Mouse (Mus musculus) retina, postnatal 7 days (tissue): ENCODE data around the gene Pdgfb.

ENCODE experiments used
- DNase-seq: peaks from one replicate; pipeline ENCODE4 v3.0.0-alpha.2; 2012; ENCODE audit warnings: low read depth, low spot score

Pdgfb gene

DNA sequence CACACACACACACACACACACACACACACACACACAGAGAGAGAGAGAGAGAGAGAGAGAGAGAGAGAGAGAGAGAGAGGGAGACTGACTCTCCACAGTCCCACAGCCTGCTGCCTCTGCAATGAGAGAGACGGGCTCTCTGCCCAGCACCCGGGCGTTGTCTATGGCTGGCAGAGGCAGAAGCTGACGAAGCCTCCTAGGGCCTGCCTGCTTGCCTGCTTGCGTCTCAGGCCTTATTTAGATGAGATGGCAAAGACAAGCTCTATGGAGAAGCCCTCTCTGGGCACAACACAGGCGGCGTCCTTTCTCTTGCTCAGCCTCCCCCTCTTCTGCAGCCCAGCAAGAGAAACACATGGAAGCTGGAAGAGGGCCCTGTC is 4.6 kb downstream of the Pdgfb start:
- DNase-seq = no peak

DNA sequence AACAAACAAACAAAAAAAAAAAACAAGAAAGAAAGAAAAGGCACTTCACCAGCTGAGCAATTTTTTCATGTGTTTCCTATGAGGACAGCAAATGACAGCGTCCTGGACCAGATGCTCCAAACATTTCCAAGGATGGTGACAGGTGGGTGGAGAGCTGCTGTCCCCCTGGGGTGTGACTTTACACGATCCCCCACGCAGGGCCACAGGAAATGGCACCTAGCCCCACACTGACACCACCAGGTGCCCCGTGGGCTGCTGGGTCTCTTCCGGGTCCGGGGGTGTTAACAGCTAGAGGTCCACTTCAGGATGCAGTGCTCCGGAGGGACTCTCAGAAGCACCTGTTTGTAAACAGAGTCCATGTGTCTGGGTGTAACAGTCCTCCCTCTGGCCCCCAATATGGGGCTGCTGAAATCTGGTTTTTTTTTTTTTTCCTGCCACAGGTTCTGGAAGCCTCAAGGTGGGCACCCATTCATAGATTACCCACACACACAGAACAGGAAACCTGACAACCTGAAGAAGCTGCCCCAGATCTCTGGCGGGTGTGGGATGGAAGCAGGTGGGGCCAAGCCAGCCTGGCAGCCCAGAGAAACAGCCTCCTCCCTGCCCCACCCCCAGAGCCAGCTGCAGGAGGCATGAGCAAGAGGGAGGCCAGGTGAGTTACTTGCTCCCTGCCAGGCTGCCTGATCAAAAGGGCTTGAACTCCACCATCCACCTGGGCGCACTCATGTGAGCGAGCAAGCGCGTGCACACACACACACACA is 5.2 kb downstream of the Pdgfb start:
- no peak for DNase-seq

DNA sequence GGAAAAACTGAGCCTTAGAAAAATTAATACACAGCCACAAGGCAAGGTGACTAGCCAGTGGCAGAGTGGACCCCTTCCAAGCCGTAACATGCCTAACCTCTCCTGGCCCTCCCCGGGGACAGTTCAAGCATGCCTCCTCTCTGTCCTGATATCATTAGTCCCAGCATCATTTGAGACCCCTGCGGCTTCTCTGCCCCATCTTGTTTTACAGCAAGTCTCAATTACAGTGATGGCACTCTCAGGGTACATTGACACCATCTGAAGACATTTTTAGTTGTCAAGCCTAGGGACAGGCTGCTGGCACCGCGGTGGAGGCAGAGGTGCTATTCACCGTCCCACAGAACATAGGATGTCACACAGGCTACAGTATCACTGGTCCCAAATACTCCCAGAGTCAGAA is 6.3 kb downstream of the Pdgfb start:
- no peak for DNase-seq

DNA sequence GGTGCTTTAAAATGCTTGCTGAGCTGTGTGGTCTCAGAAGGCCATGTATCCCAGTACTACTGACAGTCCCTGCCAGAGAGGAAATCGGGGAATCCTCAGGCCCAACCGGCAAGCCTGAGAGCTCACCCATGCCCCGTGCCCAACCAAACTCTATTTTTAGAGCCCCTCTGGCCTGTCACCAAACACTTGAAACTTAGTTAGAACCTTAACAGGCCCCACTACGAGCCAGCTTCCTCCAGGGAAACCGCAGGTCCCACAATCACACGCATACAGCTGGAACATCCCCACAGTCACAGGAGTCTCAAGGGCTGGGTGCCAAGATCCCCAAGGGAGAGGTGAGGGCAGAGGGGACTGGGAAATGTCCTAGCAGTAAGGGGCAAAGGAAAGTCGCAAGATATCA is 8.6 kb downstream of the Pdgfb start:
- no peak for DNase-seq

DNA sequence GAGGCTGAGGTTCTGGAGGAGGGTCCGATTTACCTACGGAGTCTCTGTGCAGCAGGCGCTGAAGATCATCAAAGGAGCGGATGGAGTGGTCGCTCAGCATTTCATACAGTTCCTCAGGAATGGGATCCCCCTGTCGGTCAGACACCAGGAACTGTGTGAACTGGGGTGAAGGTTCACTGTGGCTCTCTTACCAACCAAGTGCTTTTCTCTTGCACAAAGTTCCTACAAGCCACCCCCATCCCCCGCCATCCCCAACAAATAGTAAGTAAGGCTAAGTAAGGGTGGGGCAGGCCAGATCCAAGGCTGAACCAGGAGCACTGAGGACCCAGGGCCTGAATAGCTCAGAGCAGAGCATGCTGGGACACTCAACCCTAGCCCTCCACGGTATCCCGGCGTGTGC is 9.3 kb downstream of the Pdgfb start:
- DNase-seq = no peak

DNA sequence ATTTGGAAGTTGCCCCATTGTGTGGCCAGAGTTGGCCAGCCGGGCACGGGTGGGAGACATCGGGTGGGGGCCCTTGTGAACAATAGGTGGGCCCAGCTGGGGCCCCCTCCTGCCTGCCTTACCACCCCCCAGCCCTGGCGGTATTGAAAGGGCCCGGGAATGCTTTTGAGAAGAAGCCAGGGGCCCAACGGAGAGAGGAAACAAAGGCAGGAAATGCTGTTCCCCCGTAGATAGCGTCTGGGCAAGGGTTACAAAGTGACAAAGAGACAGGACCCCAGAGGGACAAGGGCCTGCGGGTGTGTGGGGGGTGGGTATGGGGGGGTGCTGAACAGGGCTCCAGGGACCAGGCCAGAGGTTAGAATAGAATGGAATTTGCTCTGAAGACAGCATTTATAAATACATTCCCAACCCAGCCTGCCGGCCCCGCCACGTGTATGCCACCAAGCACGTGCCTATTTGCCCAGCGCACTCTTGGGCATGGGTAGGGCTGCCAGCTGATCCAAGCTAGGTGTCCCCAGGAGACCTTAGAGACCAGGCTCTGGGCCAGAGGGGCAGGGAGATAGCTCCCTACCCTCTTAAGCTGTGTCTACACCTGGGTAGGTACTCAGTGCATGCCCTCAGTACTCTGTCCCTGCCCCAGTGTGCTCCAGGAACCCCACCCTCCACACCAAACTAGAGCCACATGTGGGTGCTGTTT is 10.0 kb downstream of the Pdgfb start:
- no peak for DNase-seq

DNA sequence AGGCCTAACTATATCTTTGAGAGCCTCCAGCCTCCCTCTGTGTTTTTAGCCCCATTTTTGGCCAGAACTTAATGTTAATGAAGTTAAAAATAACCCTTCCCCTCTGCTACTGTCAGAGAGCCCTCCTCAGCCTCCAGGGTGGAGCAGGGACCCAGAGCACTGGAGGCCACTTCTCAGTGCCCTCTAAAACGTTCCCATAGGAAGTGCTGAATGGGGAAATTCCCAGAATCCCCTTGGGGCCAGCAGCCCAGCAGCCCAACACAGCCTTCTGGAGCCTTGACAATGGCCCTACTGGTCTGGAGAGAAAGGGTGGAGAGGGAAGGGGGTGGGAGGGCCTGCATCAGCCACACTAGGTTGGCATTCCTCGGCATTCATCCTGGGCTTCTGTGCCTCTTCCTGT is 11.2 kb downstream of the Pdgfb start:
- DNase-seq = no peak

DNA sequence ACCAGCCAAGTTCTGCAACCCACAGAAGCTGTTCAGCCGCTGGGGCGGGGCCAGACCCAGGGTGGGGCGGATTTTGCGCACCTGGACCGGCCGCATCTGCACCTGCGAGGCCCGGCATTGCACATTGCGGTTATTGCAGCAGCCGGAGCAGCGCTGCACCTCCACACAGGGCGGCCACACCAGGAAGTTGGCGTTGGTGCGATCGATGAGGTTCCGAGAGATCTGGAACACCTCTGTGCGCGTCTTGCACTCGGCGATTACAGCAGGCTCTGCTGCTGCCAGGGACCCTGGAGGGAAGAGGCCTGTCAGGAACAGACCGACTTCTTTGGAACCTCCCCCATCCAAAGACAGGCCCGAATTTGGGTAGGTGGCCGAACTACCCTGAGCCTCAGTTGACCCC is 13.2 kb downstream of the Pdgfb start:
- no peak for DNase-seq

DNA sequence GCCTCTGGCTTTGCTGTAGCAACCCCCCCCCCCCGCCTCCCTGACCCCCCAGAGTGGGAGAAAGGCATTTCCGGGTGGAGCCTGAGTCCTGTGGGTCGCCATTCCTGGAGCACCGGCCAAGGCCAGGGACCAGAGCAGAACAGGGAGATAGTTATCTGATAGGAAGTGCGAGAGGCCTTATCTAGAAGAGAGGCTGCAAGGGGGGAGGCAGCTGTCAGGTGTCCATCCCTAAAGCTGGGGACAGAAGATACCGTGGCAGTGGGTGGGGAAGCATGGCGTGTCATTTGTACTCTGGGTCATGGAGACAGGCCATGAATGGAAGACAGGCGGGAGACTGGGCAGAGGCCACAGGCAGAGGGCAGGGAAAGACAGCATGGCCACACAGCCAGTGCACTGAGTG is 14.1 kb downstream of the Pdgfb start:
- DNase-seq = no peak

DNA sequence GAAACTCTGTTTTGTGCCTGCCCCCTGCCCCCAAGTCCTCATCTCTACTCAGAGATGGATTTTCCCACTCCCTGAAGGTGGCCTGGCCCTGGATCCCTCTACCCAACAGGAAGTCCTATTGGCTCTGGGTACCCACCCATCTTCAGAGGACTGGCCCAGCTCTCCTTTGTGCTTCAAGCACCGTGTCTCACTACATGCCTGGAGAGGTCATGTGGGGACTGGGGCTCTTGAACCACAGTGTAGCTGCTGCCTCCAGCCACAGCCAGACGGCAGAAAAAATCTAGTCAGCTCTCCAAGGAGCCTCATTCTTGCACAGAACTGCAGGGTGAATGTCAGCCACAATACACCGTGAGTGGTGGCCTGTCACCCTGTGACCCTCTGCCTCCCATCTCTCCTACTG is 16.8 kb downstream of the Pdgfb start:
- no peak for DNase-seq

DNA sequence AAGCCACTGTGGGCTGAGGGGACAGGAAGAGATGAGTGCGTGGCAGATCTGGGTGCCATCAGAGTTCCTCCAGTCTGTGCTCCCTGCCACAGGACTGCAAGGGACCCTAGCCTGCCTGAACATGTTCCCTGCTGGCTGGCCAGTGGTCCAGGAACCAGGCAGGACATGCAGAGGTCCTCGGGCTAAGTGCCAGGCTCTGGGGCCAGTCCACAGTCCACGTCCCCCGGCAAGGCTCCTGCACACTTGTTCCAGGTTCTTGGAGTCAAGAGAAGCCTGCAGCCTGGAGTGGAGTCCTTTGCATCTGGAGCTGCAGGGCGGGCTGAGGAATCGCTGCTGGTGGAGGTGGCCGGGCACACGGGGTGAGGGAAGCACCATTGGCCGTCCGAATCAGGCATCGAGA is 18.0 kb downstream of the Pdgfb start:
- no peak for DNase-seq

DNA sequence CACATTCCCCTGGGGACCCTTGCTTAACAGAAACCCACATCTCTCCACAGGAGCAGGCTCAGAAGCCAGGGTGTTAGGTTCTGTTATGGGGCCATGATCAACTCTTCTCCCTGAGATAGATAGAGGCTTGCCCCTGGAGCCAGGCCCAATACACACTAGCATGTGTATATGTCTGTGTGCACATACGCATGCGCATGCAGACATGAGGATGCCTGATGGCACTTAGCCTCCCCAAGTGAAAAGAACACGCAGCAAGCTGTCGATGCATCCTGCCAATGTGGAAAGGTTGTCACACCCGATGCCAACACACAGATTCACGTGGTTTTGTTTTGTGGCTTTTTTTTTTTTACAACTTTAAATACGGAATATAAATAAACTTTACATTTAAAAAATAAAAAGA is 19.2 kb downstream of the Pdgfb start:
- DNase-seq = no peak

DNA sequence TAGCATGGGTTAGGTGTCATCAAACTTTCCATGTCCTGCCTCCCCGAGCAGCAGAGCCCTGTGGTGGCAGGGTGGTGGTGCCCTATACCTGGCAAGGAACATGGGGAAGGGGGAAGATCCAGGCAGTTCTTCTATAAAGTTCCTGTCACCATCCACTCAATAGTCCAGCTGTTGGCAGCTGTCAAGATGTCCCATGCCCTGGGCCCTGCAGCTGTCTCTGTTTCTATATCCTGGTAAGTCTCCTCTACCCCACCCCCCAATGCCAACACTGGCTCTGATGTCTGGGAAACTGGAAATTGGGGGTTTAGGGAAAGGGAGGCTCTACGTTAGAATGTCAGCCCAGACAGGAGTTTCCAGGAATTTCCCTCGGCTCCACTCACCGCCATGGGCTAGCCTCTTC is 20.2 kb downstream of the Pdgfb start:
- DNase-seq = no peak

DNA sequence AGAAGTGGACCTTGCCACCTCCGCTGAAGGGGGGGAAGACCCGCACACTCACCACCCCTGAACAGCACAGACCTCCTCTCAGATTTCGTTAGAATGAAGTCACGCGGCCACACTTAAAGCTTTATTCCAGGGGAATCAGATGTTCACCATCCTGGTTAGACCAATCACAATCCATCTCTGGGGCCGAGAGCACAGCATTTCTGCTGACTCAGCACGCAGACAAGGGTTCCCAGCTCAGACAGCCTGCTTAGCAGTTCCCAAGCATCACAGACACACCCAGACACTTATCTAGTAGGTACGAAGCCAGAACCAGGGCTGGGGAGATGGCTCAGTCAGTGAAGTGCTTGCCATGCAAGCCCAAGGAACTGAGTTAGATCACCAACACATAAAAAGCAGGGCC is 28.6 kb downstream of the Pdgfb start:
- DNase-seq = no peak

DNA sequence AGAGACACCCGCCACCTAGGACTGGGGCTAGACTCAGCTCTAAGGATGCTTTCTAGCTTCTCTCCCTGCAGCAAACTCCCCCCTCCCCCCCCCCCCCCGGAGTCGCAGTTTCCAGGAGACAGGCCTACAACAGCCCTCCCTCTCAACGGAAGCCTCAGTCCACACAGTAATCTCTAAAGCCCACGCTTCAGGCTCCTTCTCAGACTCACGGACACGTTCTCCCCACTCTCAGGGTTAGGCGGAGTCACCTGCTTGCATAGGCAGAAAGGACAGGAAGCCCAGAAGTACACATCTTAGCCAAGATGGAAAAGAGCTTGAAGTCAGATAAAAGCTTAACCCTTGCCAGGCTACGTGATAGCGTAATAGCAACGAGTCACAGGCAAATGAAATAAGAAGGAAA is 29.3 kb downstream of the Pdgfb start:
- no peak for DNase-seq

DNA sequence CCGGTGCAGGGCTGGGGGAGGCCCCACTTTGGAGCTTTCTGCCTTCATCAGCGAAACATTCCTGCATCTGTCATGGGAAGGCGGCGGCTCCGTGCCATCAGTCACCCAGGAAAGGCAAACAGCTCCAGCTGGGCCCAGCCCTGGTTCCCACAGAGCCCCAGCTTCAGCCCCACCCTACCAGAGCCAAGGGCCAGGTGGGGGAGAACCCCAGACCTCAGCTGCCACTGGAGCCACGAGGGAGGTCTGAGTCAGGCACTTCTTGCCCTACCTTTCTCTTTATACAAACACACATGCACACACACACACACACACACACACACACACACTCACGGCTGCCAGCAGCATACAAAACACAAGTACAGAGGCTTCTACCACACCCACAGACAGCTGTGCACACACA is 30.6 kb downstream of the Pdgfb start:
- no peak for DNase-seq

DNA sequence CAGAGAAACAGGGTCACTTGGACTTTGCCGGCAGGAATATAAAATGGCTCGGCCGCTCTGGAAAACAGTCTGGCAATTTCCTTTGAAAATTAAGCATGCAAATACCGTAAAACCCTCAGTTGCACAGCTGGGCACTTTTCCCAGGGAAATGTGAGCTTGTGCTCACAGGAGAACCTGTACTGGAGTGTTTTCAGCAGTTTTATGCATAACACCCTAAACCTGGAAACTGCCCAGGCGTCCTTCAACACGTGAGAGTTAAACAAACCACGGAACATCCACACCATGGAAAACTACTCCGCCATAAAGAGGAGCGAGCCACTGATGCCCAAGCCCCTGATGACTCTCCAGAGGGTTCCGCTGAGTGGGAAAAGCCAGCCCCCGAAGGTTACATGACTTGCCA is 34.1 kb downstream of the Pdgfb start:
- DNase-seq = no peak

DNA sequence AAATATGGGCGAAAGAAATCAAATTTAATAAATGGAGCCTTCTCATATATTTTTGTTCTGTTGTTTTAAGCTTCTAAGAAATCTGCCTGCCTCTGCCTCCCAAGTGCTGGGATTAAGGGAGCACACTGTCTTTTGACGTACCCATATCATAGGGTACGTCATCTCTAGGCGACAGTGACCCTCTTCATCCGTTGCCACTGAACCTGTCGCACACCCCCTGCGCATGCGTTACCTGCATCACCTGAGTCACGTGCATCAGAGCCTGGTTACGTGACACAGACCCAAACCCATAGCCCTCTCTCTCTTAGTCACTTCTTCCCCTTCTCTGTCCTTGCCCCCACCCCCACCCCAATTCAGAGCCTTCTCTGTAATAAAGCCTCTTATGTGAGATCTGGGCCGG is 42.6 kb downstream of the Pdgfb start:
- DNase-seq = no peak

DNA sequence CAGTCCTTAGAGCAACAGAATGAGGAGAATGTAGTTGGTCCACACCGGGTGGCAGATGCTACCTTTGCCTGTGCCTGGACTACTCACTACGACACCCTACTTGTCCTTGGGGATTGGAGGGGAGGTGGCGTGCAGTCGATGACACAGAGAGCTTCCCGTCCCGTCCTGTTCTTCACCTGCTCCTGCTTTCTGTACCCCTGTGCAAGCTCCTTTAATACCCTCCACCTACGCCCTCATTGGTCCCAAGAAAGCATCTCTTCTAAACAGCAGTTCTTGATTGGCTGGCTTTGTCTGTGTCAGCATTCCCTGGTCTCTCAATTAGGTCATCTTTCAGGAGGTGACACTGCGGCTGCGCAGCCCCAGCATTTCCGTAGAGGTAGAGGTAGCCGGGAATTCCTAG is 43.8 kb downstream of the Pdgfb start, which contains the start of gene Cbx7:
Gene Cbx7 (minus strand): TSS at position 180 of the 400 bp plus-strand sequence.
- DNase-seq = no peak

DNA sequence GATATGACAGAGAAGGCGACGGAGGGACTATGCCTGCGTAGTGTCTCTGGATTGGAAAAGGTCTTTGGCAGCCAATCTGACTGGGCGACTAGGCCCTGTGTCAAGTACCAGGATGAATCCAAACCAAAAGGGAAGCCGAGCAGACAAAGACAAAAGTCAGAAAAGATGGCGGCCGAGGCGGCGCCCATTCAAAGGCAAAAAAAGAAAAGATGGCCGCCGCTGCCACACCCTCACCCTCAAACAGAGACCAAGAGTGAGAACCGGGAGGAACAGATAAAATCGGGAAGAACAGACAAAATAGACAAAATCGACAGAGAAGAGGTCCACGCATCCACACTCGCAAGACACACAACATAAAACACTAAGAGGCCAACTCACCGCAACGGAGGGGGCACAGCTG is 44.3 kb downstream of the Pdgfb start:
- DNase-seq = no peak

DNA sequence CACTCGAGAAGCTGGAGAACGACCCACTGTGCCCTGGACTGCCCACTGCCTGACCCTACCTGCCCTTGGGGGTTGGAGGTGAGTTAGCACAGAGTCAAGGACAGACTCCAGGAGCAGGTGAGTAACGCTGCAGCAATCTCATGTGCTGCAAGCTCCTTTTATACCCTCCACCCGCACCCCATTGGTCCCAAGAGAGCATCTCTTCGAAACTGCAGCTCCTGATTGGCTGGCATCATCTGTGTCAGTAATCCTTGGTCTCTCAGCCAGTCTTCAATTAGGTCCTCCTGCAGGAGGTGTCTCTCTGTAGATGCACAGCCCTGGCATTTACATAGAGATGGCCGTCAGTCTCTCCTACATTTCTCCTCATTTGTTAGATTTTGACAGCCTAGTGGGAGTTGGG is 47.4 kb downstream of the Pdgfb start:
- DNase-seq = no peak

DNA sequence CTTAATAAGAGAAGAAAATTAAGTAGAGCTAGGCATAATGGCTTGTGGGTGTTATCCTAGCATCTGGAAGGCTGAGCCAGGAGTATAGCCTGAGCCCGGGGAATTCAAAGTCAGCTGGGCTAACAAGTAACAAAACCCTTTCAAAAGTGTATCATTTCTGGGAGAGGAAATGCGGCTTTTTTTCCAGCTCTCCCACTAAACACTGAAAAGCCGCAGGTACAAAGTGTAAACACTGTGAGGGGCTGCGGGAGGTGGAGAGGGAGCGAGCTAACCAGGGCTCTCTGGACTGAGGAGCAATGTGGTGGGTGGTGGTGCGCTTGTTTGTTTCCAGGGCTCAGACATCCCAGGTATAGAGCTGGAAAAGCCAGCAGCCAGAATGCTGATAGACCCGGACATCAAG is 50.4 kb downstream of the Pdgfb start:
- DNase-seq = no peak

DNA sequence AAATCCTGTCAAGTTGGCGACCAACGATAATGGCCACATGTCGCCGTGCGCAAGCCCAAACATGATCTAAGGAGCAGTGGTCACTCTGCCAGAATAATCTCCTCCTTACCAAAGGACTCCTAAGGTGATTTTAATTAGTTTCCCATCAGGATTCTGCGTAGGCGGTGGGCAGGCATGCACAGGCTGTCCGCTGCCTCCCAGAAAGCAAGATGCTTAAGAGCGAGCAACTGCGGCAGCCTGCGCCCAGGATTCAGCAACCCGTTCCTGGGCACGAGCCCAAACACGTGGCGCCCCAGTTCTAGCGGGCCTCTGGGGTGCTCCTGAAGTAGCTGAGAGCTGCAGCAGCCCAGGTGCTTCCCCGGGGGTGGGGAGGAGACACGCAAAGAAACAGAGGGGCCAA is 52.1 kb downstream of the Pdgfb start:
- DNase-seq = no peak
